Mouse (Mus musculus) spleen, adult 12 weeks (tissue): ENCODE measurements around the gene 4930572O03Rik.
"Not testable (repeated sequence)": the region's sequence is repeated elsewhere in the genome, so short reads cannot be mapped to it uniquely, and the experiment has no call there.

Experiments used
- DNase-seq: peaks from one replicate; pipeline ENCODE4 v3.0.0; 2022; ENCODE audit warnings: low spot score

The 4930572O03Rik gene

GRCm38 (mm10) chr5:15656959-15657358 lies at the start of gene 4930572O03Rik:
TSS of gene 4930572O03Rik (minus strand) at chr5:15657059.
- not testable (repeated sequence) for DNase-seq

GRCm38 (mm10) chr5:15702891-15703290 lies 46.0 kb upstream of the 4930572O03Rik start:
- not testable (repeated sequence) for DNase-seq

GRCm38 (mm10) chr5:15697719-15698118 lies 40.9 kb upstream of the 4930572O03Rik start:
- not testable (repeated sequence) for DNase-seq

GRCm38 (mm10) chr5:15691849-15692248 lies 35.0 kb upstream of the 4930572O03Rik start:
- not testable (repeated sequence) for DNase-seq

GRCm38 (mm10) chr5:15690822-15691221 lies 34.0 kb upstream of the 4930572O03Rik start:
- not testable (repeated sequence) for DNase-seq

- not testable (repeated sequence) for DNase-seq
Measured at GRCm38 (mm10) chr5:15689659-15690213, 32.9 kb upstream of the 4930572O03Rik start.

- DNase-seq, result not testable (repeated sequence)
Measured at GRCm38 (mm10) chr5:15688874-15689658, 32.2 kb upstream of the 4930572O03Rik start.

GRCm38 (mm10) chr5:15681301-15682035 lies 24.6 kb upstream of the 4930572O03Rik start:
- not testable (repeated sequence) for DNase-seq

GRCm38 (mm10) chr5:15679980-15680949 lies 23.4 kb upstream of the 4930572O03Rik start:
- DNase-seq, result not testable (repeated sequence)

GRCm38 (mm10) chr5:15678907-15679306 lies 22.0 kb upstream of the 4930572O03Rik start:
- DNase-seq, result not testable (repeated sequence)

GRCm38 (mm10) chr5:15677750-15678149 lies 20.9 kb upstream of the 4930572O03Rik start:
- not testable (repeated sequence) for DNase-seq

GRCm38 (mm10) chr5:15674429-15675244 lies 17.8 kb upstream of the 4930572O03Rik start:
- DNase-seq, result not testable (repeated sequence)

- not testable (repeated sequence) for DNase-seq
Measured at GRCm38 (mm10) chr5:15673989-15674388, 17.1 kb upstream of the 4930572O03Rik start.

GRCm38 (mm10) chr5:15670789-15671188 lies 13.9 kb upstream of the 4930572O03Rik start:
- DNase-seq, result not testable (repeated sequence)

- not testable (repeated sequence) for DNase-seq
Measured at GRCm38 (mm10) chr5:15663847-15664246, 7.0 kb upstream of the 4930572O03Rik start.

GRCm38 (mm10) chr5:15652334-15652733 lies 4.5 kb downstream of the 4930572O03Rik start:
- not testable (repeated sequence) for DNase-seq

GRCm38 (mm10) chr5:15645707-15646106 lies 11.2 kb downstream of the 4930572O03Rik start:
- not testable (repeated sequence) for DNase-seq

- DNase-seq, result not testable (repeated sequence)
Measured at GRCm38 (mm10) chr5:15637637-15638036, 19.2 kb downstream of the 4930572O03Rik start.

GRCm38 (mm10) chr5:15630068-15630467 lies 26.8 kb downstream of the 4930572O03Rik start:
- DNase-seq, result not testable (repeated sequence)

- not testable (repeated sequence) for DNase-seq
Measured at GRCm38 (mm10) chr5:15628136-15628535, 28.7 kb downstream of the 4930572O03Rik start.
